Mouse (Mus musculus): ENCODE results near the gene 2410004P03Rik.
"Not testable (repeated sequence)": the region's sequence is repeated elsewhere in the genome, so short reads cannot be mapped to it uniquely, and the experiment has no call there.

Gene 2410004P03Rik

DNA sequence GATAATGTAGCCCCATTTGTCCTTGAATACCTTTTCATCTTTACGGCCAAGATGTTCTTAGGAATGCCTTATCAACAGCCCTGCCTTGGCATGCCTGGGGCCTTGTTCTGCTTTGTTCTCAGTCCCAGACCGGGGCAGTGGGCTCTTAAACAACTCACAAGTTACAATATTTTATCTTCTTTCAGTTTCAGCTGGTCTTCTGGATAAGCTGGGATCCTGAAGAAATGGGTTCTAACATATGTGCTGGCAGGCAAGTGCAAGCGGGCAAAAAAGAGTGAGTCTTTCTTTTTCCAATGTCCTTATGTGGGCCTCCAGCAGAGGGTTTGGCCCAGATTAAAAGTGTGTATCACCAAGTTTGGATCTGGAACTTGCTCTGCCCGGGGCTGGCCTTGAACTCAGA is 9.6 kb upstream of the 2410004P03Rik start:
- not testable (repeated sequence) for DNase-seq (ENCODE audit: low spot score in 2 of 2)

DNA sequence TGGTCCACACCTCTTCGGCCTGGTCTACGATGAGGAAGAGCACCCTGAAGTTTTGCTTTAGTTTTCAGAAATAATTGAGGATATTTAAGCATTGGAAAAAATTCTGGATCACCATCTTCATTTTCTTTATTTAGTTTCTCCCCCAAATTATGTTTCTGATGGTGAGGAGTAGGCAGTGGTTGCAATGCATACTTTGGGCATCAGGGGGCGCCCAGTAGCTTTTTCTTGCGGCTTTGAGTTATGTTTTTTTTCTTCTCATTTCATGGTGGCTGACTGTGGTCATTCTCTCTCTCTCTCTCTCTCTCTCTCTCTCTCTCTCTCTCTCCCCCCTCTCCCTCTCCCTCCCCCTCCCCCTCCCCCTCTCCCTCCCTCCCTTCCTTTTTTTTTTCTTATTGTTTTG is 6.9 kb upstream of the 2410004P03Rik start:
- DNase-seq (ENCODE audit: low spot score in 2 of 2), result peak; percentile 70 to 85

DNA sequence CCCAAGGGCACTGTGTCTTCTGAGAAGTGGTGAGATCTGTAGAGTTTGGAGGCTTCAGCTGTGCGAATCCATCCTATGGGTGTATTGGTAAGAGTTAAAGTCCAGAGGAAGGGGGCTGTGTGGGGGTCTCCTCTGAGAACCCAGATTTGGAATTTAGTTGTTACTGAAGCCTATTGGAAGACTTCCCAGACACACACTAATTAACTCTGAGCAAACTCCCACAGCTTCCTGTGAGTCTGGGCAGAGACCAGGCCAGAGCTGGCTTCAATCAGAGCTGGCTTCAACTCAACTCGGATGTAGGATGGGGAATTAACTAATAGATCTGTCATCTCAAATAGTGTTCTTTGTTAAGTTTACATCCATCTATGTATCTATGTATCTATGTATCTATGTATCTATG is 4.2 kb upstream of the 2410004P03Rik start:
- DNase-seq (ENCODE audit: low spot score in 2 of 2), result no peak

DNA sequence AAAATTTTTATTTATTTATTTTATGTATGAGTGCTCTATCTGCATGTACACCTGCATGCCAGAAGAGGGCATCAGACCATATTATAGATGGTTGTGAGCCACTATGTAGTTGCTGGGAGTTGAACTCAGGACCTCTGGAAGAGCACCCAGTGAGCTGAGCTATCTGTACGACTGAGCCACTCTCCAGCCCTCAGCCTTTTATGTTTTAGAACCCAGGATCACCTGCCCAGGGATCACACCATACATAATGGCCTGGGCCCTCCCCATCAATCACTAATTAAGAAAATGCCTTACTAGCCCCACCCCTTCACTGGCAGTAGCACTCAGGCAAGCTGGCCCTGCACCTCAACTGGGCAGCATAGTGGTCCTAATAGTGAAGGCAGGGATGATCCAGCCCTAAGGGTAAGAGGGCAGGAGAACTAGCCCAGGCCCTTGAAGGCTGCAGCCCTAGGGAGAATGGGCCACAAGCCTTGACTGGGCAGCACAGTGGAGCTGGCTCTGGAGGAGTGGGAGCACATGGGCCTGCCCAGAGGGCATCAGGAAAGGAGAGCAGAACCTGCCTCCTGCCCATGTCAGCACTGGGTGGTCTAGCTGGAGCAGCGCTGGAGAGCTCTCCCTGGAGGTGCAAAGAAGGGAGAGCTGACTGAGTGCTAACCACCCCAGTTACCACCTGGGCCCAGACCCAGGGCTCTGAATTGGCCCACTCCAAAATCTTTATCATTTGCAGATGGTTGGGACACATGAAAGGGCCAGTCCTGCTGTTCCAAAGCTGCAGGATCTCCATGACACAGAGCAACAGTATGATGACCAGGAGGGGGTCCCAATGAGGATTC is 756 bp upstream of the 2410004P03Rik start:
- no peak for DNase-seq (ENCODE audit: low spot score in 2 of 2)

DNA sequence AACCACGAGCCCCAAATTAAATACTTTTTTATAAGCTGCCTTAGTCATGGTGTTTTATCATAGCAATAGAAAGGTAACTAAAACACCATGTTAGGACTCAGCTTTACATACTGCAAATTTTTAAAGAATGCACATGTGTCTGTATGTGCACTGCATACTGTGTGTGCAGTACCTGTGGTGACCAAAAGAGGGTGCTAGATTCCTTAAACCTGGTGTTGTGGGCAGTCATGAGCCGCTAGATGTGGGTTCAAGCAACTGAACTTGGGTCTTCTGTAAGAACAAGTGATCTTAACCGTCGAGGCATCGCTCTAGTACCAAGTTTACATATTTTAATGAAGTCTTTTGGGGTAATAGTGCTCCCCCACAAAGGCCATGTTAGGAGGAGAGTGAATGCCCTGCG is 2.1 kb downstream of the 2410004P03Rik start:
- DNase-seq (ENCODE audit: low spot score in 2 of 2), result no peak

DNA sequence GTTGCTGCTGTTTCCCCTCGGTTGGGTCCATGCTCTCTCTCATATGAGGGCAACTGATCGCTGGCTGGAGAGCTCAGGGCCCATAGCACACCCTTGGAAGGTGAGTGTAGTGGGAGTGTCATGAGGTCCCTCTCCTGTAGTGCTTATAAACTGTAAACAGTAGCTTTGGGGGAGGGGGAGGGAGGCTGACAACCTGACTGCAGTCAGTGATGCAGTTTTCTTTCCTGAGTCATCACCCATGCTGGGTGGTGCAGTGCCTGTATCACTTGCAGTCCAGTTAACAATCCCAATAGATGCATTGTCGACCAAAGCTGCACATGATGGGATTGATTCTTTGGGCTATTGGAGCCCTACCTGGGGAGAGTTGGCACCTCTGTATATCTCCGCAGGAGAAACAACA is 10.3 kb downstream of the 2410004P03Rik start:
- DNase-seq (ENCODE audit: low spot score in 2 of 2), result no peak

DNA sequence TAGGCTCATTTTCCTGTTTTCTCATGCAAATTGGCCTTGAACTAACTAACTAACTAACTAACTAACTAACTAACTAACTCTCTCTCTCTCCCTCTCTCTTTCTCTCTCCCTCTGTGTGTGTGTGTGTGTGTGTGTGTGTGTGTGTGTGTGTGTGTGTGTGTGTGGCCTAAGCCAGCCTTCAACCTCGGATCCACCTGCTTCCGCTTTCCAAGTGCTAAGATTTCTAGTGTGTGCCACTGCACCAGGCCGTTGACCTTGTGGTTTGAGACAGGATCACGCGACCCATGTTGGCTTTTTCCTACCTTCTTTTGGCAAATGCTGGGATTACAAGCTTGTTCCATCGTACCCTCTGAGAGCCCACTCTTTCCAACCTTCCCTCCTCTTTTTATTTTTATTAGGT is 10.9 kb downstream of the 2410004P03Rik start:
- DNase-seq (ENCODE audit: low spot score in 2 of 2), result no peak

DNA sequence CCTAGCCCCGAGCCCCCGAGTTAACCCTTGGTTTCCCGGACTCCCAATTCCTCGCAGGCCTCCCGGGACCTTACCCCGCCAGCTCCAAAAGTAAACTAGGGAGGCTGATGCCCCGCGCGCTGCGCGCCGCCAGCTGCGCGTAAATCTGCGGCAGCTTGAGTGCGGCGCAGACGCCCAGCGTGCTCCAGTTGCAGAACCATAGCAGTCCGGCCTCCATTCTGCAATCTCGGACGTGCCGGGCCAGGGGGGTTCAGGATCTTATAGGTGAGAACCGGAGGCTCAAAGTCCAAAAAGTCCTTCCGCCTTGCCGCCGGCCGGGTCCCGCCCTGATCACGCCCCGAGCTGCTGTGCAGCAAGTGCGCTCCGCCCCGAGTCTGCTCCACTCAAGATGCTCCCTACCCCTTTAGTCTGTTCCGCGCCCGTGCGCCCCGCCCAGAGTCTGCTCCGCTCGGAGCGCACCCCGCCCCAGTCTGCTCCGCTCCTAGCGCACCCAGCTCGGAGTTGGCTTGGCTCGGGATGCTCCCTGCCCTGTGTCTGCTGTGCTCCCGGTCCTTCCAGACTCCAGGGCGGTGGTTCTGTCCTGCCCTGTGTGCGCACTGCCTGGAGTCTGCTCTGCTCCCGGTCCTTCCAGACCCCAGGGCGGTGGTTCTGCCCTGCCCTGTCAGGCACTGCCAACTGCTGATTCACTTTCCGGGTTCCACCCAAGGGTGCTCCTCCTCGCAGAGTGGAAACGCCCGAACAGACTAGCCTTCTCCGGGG is 11.6 kb downstream of the 2410004P03Rik start, which contains the start of gene Pqlc3:
TSS of gene Pqlc3 (minus strand) at position 670 of the 759 bp plus-strand sequence.
- peak; percentile 74 to 75 for DNase-seq (ENCODE audit: low spot score in 2 of 2)

DNA sequence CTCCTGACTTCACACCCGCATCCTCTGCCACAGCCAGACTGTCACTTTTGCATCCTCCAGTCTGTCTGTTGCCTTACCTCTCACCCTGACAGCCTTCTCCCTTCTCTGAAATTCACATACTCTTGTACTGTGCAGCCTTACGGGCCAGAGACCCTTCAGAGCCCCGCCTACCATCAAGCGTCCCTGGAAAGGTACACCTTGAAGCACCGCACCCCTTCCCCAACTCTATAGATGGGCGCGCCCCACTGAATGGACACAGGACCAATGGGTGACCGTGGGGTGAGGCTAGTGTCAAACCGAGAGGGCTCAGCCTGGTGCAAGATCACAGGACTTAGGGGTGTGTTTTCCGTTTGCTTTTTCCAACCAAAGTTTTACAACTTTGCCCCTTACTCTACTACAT is 12.4 kb downstream of the 2410004P03Rik start:
- no peak for DNase-seq (ENCODE audit: low spot score in 2 of 2)

DNA sequence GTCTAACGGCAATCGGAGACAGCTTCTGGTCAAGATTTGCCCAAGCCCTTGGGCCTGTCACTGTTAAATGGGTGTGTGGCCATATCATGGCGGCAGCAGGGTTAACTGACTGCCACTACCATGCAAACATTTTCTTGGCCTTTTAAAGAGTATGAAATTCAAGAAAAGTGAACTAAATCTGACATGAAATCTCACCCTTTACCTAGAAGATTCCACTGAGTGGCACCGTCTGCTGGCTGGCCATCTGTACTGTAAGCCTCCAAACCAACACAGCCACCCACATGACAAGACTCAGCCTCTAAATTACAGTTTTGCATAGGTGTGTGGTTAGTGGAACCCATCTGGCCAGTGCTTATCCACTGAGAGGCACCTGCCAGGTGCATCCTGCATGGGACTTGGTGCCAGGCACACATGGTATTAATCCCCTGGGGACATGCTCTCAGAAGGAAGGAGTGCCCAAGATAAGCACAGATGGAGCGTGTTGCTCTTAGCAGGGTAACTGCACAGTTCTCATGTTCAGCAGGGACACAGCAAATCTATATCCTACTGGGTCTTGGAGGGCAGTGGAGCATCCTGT is 14.6 kb downstream of the 2410004P03Rik start:
- DNase-seq (ENCODE audit: low spot score in 2 of 2), result no peak

DNA sequence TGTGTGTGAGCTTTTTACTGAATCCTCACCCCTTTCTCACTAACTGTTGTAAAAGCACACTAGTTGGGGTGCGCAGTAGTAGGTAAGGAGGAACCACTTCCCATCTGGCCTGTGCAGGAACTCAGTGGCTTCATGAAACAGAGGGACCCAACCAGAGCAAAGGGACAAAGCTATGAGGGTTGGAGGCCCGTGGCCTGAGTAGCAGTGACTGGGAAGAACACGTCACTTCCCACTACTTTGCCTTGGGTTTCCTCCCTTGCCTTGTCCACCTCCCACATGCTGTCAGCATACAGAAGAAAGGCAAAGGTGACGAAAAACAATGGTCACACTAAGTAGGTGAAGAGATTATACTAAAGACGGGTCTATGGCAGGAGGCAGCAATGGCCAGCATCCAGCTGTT is 15.2 kb downstream of the 2410004P03Rik start:
- no peak for DNase-seq (ENCODE audit: low spot score in 2 of 2)

DNA sequence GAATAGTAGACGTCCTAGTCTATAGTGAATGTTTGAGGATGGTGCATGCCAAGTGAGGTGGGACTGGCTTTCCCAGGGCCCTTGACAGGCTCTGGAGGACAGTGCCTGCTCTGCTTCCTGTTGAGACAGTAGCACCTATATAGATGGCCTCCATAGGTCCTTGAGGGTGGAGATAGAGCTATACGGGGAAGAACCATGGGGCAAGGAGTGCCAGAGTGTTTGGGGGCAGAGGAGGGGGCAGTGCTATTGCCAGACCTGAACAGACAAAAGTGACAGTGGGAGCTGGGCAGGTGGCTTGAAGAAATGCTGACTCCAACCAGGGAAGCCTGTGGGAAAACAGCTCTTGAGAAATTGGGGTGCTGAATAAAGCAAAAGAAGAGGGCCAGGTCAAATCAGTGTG is 17.2 kb downstream of the 2410004P03Rik start:
- no peak for DNase-seq (ENCODE audit: low spot score in 2 of 2)

DNA sequence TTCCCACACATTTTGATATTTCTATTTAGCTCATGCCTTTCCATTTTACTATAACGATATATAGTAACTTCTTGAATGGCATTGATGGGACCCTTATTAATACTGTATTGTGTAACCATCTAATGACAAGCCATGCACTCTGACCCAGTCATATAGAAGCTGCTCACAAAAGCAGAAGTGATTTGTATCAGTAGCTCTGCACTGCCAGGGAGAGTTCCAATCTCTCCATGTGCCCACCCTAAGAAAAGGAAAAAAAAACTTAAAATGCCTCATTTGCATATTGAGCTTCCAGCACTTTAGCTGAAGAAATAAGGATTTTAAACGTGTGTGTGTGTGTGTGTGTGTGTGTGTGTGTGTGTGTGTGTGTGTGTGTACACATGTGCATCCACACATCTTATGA is 19.2 kb downstream of the 2410004P03Rik start:
- DNase-seq (ENCODE audit: low spot score in 2 of 2), result no peak

DNA sequence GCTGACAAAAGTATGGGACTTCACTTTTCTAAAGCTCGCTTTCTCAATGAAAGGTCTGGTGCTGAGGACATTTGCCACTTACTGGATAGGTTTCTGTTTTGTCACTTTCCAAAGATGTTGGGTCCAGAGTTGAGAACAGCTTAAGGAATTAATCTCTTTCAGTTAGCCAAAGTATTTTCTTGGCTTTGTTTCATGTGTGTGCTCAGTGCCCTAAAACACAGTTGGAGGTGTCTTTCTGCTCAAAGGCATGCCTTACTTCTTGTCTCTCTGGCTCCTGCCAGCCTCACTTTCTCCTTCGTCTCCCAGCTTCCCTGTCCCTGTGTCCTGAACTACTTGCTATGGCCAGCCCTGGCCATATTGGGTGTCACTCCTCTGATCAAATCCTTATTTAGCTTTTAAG is 20.2 kb downstream of the 2410004P03Rik start:
- DNase-seq (ENCODE audit: low spot score in 2 of 2), result no peak

DNA sequence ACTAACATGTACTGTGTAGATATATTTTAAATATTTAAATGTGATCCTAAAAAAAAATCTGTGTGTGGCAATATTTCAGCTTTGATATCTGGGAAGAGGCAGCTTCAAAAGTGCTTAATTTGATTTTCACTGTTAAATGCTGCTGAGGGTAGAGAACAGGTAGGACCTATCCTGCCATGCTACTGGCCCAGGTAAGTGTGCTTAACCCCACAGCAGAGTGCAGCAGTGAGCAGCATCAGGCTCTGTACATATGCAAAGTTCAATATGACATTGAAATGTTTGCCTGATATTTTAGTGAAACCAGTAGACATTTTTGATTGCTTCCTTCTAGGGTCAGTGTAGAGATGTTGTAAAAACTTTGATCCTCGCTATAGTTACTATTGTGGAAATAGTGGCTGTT is 25.7 kb downstream of the 2410004P03Rik start:
- DNase-seq (ENCODE audit: low spot score in 2 of 2), result no peak

DNA sequence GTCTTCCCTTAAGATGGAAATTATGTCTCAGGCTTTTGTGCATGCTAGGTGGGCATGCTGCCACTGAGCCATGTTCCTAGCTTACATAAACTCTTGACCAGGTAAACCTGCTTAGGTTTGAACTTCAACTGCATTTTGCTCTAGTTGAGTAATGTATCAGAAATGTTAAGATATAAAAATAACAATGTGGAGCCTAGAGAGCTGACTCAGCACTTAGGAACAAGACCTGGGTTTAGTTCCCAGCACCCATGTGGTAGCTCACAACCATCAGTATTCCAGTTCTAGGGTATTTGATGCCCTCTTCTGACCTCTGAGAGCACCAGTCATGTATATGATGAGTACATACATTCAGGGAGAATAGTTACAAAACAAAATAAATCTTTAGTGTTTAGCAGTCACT is 34.4 kb downstream of the 2410004P03Rik start:
- no peak for DNase-seq (ENCODE audit: low spot score in 2 of 2)

DNA sequence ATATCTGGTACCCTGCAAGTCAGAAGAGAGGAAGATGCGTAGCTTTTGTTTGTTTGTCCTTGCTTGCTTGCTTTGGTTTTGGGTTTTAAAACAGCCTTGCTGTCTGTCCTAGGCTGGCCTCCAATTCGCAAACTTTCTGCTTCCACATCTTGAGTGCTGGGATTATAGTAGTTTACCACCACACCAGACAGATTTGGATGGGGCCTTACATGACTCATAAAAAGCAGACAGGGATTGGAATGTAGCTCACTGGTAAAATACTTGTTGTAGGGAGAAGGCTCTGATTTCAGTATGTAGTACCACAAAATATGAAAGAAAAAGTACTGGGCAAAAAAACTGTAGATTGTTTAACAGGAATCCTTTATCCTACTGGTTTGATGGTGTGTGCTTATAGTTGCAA is 44.7 kb downstream of the 2410004P03Rik start:
- no peak for DNase-seq (ENCODE audit: low spot score in 2 of 2)

DNA sequence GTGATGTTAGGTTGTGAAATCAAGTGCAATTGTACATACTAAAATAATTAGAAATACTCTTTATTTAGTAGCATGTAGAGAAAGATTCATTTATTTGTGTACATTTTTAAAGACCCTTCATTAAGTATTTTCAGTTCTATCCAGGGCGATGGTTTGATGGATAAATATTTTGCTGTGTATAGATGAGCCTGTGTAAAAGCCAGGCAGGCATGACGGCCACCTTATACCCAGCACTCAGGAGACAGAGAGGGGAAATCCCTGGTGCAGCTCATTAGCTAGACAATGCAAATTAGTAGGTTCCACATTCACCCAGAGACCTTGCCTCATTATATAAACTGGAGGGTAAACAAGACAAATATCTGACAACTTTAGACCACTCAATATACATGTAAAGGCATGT is 48.2 kb downstream of the 2410004P03Rik start:
- no peak for DNase-seq (ENCODE audit: low spot score in 2 of 2)

DNA sequence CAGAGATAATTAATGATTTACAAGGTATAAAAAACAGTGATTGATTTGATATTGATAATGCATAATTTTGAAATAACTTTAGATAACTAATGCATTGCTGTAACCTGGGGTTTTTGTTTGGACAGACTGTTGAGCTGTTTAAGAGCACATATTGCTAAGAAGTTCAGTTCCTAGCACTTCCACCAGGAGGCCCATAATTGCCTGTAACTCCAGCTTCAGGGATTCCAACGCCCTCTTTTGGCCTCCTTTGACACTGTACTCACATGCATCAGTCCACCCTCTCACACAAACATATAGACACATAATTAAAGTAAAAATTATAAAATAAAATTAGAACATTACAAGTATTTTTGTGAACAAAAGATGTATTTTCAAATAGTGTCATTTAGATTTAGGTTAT is 52.7 kb downstream of the 2410004P03Rik start:
- no peak for DNase-seq (ENCODE audit: low spot score in 2 of 2)
